21 mouse cellular contexts compared by ENCODE assay signal in the genomic region with DNA sequence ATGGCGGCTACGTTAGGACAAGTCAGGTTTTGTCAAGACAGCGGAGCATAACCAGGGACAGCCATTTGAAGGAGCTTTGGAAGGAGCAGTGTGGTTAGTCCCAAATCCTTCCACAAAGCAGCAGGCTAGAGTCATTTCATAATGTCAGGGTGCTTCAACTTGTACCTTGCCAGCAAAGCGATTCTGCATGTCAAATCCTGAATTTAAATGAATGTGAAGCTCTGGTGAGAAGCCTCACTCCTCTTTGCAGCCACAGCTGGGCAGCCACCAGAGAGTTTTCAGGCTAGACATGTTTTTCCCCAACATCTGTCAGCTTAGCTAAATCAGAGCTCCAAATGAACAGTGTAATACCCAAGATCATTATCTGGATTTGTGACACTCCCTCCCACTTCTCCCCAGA. TPM values are rescaled to one million over a fixed set of nuclear protein-coding genes. Genes with fewer than 3 reads are reported as not detected.
DNase-seq lines count a peak whose midpoint lies in the region; ATAC-seq and TF ChIP-seq lines count a peak whose summit lies in the region.
"Had no signal": no experiment of that assay in that cellular context is flagged by ENCODE, and none has a peak within 500 bp of the region (broad histone marks: within the 10 kb centered on the region; RNA-seq: fewer than 3 reads in every experiment).

No protein-coding gene starts in this region.

- H3K4me1 ChIP-seq in forebrain, embryonic 12.5 days, result peaks cover 8% of the 10 kb centered on the region; the same call in 1 of the 2 replicates
- no peaks in the 10 kb centered on the region for H3K4me1 ChIP-seq in forebrain, embryonic 11.5 days (replicated peaks; ENCODE audit: control insufficient read depth, insufficient read depth, low read length)
- 0 out of 2 replicates have a peak, but pooled peaks cover 5% of the 10 kb centered on the region for H3K4me1 ChIP-seq in forebrain, embryonic 16.5 days (replicated peaks; ENCODE audit: control insufficient read depth, insufficient read depth, low read length)
- no peaks in the 10 kb centered on the region for H3K4me1 ChIP-seq in hindbrain, embryonic 16.5 days (ENCODE audit: control insufficient read depth, insufficient read depth, low read depth, low read length)
- peaks cover 9% of the 10 kb centered on the region for H3K4me1 ChIP-seq in midbrain, embryonic 16.5 days (ENCODE audit: control insufficient read depth, insufficient read depth, low read length)
- no peaks in the 10 kb centered on the region for H3K4me1 ChIP-seq in lung, adult 2 months (ENCODE audit: control insufficient read depth, insufficient read depth, low read length)
- H3K4me1 ChIP-seq: heart, embryonic 13.5 days had no signal

- no peaks in the 10 kb centered on the region for H3K9me3 ChIP-seq in forebrain, embryonic 12.5 days
- no peaks in the 10 kb centered on the region for H3K9me3 ChIP-seq in forebrain, embryonic 11.5 days (ENCODE audit: control insufficient read depth, low read length)
- no peaks in the 10 kb centered on the region for H3K9me3 ChIP-seq in forebrain, embryonic 16.5 days (ENCODE audit: control insufficient read depth, low read length)
- no peaks in the 10 kb centered on the region for H3K9me3 ChIP-seq in hindbrain, embryonic 16.5 days (ENCODE audit: control insufficient read depth, low read length)
- no peaks in the 10 kb centered on the region for H3K9me3 ChIP-seq in midbrain, embryonic 16.5 days (replicated peaks; ENCODE audit: control insufficient read depth, low read length, poor library complexity, severe bottlenecking)
- H3K9me3 ChIP-seq: heart, embryonic 13.5 days; limb, embryonic 15.5 days had no signal

- no peaks in the 10 kb centered on the region for H3K27me3 ChIP-seq in forebrain, embryonic 12.5 days
- no peaks in the 10 kb centered on the region for H3K27me3 ChIP-seq in forebrain, embryonic 11.5 days (ENCODE audit: control insufficient read depth, insufficient read depth, low read length)
- no peaks in the 10 kb centered on the region; the same call in 1 of the 2 replicates for H3K27me3 ChIP-seq in forebrain, embryonic 16.5 days (replicated peaks; ENCODE audit: control insufficient read depth, insufficient read depth, low read length)
- H3K27me3 ChIP-seq in hindbrain, embryonic 16.5 days (replicated peaks; ENCODE audit: control insufficient read depth, insufficient read depth, low read length), result no peaks in the 10 kb centered on the region
- no peaks in the 10 kb centered on the region for H3K27me3 ChIP-seq in midbrain, embryonic 16.5 days (ENCODE audit: control insufficient read depth, insufficient read depth, low read depth, low read length)
- H3K27me3 ChIP-seq: heart, embryonic 13.5 days; limb, embryonic 15.5 days had no signal

- no peak for DNase-seq in forebrain, embryonic 11.5 days (ENCODE audit: low spot score)
- no peak for DNase-seq in lung, postnatal 14 days
- DNase-seq in layer of hippocampus, postnatal 25 days (ENCODE audit: extremely low spot score in 1 of 2, low spot score in 1 of 2), result no peak
- no peak for DNase-seq in lung, adult 2 months
- DNase-seq: cerebellum, postnatal 10 days; embryo, embryonic 11 days; gastrocnemius, postnatal 14 days; heart, postnatal 36 days; kidney, postnatal 25 days; liver, postnatal 0 days; lung, postnatal 36 days; thymus, postnatal 36 days had no signal

- no peak for TF ChIP-seq CTCF in lung, adult 2 months (IDR thresholded peaks at IDR 0.05; ENCODE audit: insufficient read depth, low read length)

- H3K9ac ChIP-seq in forebrain, embryonic 12.5 days, result no peak overlapping the region
- H3K9ac ChIP-seq in forebrain, embryonic 11.5 days (ENCODE audit: low read length), result no peak overlapping the region
- H3K9ac ChIP-seq in forebrain, embryonic 16.5 days (replicated peaks; ENCODE audit: low read depth, low read length), result no peak overlapping the region
- H3K9ac ChIP-seq in hindbrain, embryonic 16.5 days (ENCODE audit: low read depth, low read length), result no peak overlapping the region
- no peak overlapping the region for H3K9ac ChIP-seq in midbrain, embryonic 16.5 days (ENCODE audit: low read depth, low read length)
- H3K9ac ChIP-seq: heart, embryonic 13.5 days; limb, embryonic 15.5 days; liver, postnatal 0 days had no signal

- no peak for ATAC-seq in forebrain, embryonic 12.5 days (ENCODE audit: low FRiP score)
- no peak for ATAC-seq in forebrain, embryonic 11.5 days (replicated peaks; ENCODE audit: low FRiP score)
- peak; percentile 34; the same call in 1 of the 2 replicates for ATAC-seq in forebrain, embryonic 16.5 days
- peak; percentile 57; the same call in 1 of the 2 replicates for ATAC-seq in hindbrain, embryonic 16.5 days
- ATAC-seq in midbrain, embryonic 16.5 days, result peak; percentile 63
- ATAC-seq: intestine, postnatal 0 days; liver, postnatal 0 days had no signal

- TF ChIP-seq POLR2A in lung, adult 2 months (IDR thresholded peaks at IDR 0.05; ENCODE audit: borderline replicate concordance, extremely low read depth, low read depth, low read length), result no peak

- no peak overlapping the region for H3K4me2 ChIP-seq in forebrain, embryonic 12.5 days
- H3K4me2 ChIP-seq in forebrain, embryonic 11.5 days (ENCODE audit: low read depth, low read length, severe bottlenecking), result no peak overlapping the region
- H3K4me2 ChIP-seq in forebrain, embryonic 16.5 days (ENCODE audit: low read length), result no peak overlapping the region
- no peak overlapping the region for H3K4me2 ChIP-seq in hindbrain, embryonic 16.5 days (ENCODE audit: low read length)
- no peak overlapping the region for H3K4me2 ChIP-seq in midbrain, embryonic 16.5 days (ENCODE audit: low read length)
- H3K4me2 ChIP-seq: heart, embryonic 13.5 days; limb, embryonic 15.5 days had no signal

- no peaks in the 10 kb centered on the region for H3K36me3 ChIP-seq in forebrain, embryonic 12.5 days (replicated peaks)
- H3K36me3 ChIP-seq in forebrain, embryonic 11.5 days (ENCODE audit: control insufficient read depth, insufficient read depth, low read length), result no peaks in the 10 kb centered on the region
- no peaks in the 10 kb centered on the region for H3K36me3 ChIP-seq in forebrain, embryonic 16.5 days (ENCODE audit: control insufficient read depth, insufficient read depth)
- no peaks in the 10 kb centered on the region for H3K36me3 ChIP-seq in hindbrain, embryonic 16.5 days (ENCODE audit: control insufficient read depth, insufficient read depth, low read length)
- no peaks in the 10 kb centered on the region for H3K36me3 ChIP-seq in midbrain, embryonic 16.5 days (ENCODE audit: control insufficient read depth, insufficient read depth, low read length)
- H3K36me3 ChIP-seq: heart, embryonic 13.5 days; limb, embryonic 15.5 days had no signal

- WGBS in forebrain, embryonic 12.5 days, result 83% methylated on average over 4 of the region's 4 CpGs
- 71% methylated on average over 4 of the region's 4 CpGs for WGBS in forebrain, embryonic 11.5 days
- WGBS in forebrain, embryonic 16.5 days, result 74% methylated on average over 4 of the region's 4 CpGs
- 60% methylated on average over 4 of the region's 4 CpGs for WGBS in hindbrain, embryonic 16.5 days
- 45% methylated on average over 4 of the region's 4 CpGs for WGBS in midbrain, embryonic 16.5 days
- WGBS in lung, adult 2 months, result 66% methylated on average over 4 of the region's 4 CpGs

- H3K4me3 ChIP-seq in forebrain, embryonic 12.5 days (replicated peaks), result no peak overlapping the region
- no peak overlapping the region for H3K4me3 ChIP-seq in forebrain, embryonic 11.5 days (ENCODE audit: low read depth, low read length)
- no peak overlapping the region for H3K4me3 ChIP-seq in forebrain, embryonic 16.5 days (replicated peaks; ENCODE audit: low read length)
- no peak overlapping the region for H3K4me3 ChIP-seq in hindbrain, embryonic 16.5 days (ENCODE audit: low read length)
- H3K4me3 ChIP-seq in midbrain, embryonic 16.5 days (ENCODE audit: low read depth, low read length), result no peak overlapping the region
- H3K4me3 ChIP-seq in lung, adult 2 months (replicated peaks; ENCODE audit: extremely low read depth, low read depth, low read length), result no peak overlapping the region
- H3K4me3 ChIP-seq: heart, embryonic 13.5 days; limb, embryonic 15.5 days had no signal

- 0 out of 2 replicates have a peak overlapping the region, but pooled peaks have one; percentile 36 for H3K27ac ChIP-seq in forebrain, embryonic 12.5 days
- no peak overlapping the region for H3K27ac ChIP-seq in forebrain, embryonic 11.5 days (ENCODE audit: low read depth, low read length)
- peak overlapping the region; percentile 33 for H3K27ac ChIP-seq in forebrain, embryonic 16.5 days (ENCODE audit: low read length)
- no peak overlapping the region for H3K27ac ChIP-seq in hindbrain, embryonic 16.5 days (ENCODE audit: low read depth, low read length)
- H3K27ac ChIP-seq in midbrain, embryonic 16.5 days (ENCODE audit: low read length), result peak overlapping the region; percentile 76
- H3K27ac ChIP-seq: heart, embryonic 13.5 days; limb, embryonic 15.5 days had no signal

RNA-seq across cellular contexts. Expression of a gene that starts 22.7 kb away (rescaled TPM):
- 0.41 and 0.42 TPM in 2 replicates for polyA plus RNA-seq in forebrain, embryonic 12.5 days (2016; fragmentation: Nextera tagmentation; extraction: Ambion mirVana)
- polyA plus RNA-seq in forebrain, embryonic 11.5 days (2014; fragmentation: Nextera tagmentation; extraction: Ambion mirVana), result 0.27 and 0.59 TPM in 2 replicates
- polyA plus RNA-seq in forebrain, embryonic 16.5 days (2015; fragmentation: Nextera tagmentation; extraction: Ambion mirVana), result 2.7 and 3.0 TPM in 2 replicates
- 1.2 TPM in 2 replicates for polyA plus RNA-seq in hindbrain, embryonic 16.5 days (2015; fragmentation: Nextera tagmentation; extraction: Ambion mirVana)
- polyA plus RNA-seq in midbrain, embryonic 16.5 days (2015; fragmentation: Nextera tagmentation; extraction: Ambion mirVana), result 1.0 and 1.6 TPM in 2 replicates
- 1 to 10 TPM; 3.2 to 3.5 TPM for total RNA-seq in layer of hippocampus, postnatal 25 days (2021)
- 0.03 TPM in 1 of 2 replicates, not detected in the other for polyA plus RNA-seq in lung, adult 2 months (2012; rRNA removed)
- total RNA-seq: adrenal gland, adult 18-20 months; gastrocnemius, postnatal 14 days; heart, postnatal 36 days; MEL had no signal

Comparison
In these comparisons a context has a peak if more than half of its experiments do, and no peak if none do; other contexts are left out.
1. ATAC-seq: peak in forebrain, embryonic 16.5 days (single experiment), hindbrain, embryonic 16.5 days (single experiment) and midbrain, embryonic 16.5 days (single experiment); none in forebrain, embryonic 12.5 days (single experiment) and forebrain, embryonic 11.5 days (single experiment).
2. H3K27ac ChIP-seq: peak in forebrain, embryonic 12.5 days (single experiment), forebrain, embryonic 16.5 days (single experiment) and midbrain, embryonic 16.5 days (single experiment); none in forebrain, embryonic 11.5 days (single experiment) and hindbrain, embryonic 16.5 days (single experiment).